Mouse (Mus musculus) T-helper 1 cell (primary cell): ENCODE results near the gene Ebi3.

Experiments
- in situ Hi-C: fragments of 300-600 bp; cut with MboI, MseI; formaldehyde crosslinking; loops from one replicate; pipeline ENCODE4 v1.15.1; 2025; ENCODE audit warnings: high pct_unique_total_duplicates

The Ebi3 gene

DNA sequence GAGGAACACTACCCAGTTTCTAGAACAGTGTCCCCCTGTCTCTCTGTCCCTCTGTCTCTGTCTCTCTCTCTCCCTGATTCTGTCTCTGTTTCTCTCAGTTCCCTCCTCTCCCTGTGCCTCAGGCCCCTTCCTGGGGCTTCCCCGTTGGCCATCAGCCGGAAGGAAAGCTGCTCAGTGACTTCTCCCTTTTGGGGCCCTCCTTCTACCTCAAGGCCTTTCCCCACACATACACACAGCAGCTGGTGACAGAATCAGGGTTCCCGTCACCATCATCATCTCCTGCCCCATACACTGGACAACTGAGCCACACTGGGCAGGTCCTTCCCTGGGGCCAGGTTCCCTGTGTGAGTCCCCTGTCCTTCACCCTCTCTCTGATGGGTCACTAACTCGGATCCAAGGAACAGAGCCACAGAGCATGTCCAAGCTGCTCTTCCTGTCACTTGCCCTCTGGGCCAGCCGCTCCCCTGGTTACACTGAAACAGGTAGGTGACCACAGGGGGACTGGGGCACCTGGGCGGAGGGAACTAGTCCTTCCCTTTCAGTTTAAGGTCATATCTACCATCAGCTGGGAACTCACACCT lies at the start of gene Ebi3:
Gene Ebi3, plus strand, starts transcription at position 194 of the 581 bp plus-strand sequence.
- in situ Hi-C loops = no loop called here

DNA sequence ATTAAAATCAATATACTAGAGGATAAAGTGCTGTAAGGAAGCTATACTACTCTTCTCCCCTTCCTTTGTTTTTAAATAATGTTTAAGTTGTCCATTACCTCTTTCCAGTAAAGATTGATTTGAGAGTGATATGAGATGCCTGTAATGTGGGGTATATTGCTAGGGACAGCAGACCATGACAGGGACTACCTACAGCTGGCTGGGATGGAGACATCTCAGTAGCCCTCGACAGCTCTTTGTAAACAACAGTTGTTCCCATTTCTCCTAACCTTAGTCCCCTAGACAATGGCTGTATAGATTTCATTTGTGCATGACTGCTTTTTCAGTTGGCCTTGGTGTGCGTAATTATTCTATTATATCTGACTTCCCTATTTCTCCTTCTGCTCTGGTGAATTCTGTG lies 49.4 kb upstream of the Ebi3 start:
- in situ Hi-C loops = loop anchor here (25.0 kb wide), 1 partner anchor 1741 kb away; no protein-coding TSS in a partner anchor

DNA sequence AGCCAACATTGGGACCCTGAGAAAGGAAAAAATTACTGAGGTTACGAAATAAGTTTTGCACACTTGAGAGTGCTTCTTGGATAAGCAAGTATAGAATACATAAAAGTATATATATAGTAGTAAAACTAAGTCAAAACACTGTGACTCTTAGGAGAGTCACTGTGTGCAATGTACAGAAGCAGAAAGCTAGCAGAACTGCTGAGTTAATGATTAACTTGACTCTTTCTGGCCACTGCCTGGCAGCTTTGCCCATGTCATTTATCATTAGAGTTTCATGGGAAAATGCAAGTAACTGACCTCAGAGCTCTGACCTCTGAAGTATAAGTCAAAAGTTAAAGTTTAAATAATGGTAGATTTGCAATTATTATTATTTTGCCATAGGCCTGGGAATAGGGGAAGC lies 48.8 kb upstream of the Ebi3 start:
- in situ Hi-C loops = loop anchor here (25.0 kb wide), 1 partner anchor 1741 kb away; no protein-coding TSS in a partner anchor

DNA sequence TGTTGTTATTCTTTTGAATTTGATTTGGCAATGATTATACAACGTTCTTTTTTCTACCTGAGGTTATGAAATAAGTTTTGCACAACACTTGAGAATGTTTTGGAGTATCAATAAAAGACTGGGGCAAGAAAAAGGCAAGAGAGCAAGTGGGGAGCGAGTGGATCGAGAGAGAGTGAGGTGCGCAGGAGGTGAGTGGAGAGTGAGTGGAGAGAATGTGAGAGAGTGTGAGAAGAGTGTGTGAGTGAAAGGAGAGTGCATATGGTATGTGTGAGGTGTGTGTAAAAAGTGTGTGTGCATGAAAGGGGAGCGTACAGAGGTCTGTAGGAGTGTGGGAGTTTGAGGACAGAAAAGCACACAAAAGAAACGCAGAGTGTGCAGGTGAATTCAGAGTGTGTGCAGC lies 48.3 kb upstream of the Ebi3 start:
- in situ Hi-C loops = loop anchor here (25.0 kb wide), 1 partner anchor 1742 kb away; no protein-coding TSS in a partner anchor

DNA sequence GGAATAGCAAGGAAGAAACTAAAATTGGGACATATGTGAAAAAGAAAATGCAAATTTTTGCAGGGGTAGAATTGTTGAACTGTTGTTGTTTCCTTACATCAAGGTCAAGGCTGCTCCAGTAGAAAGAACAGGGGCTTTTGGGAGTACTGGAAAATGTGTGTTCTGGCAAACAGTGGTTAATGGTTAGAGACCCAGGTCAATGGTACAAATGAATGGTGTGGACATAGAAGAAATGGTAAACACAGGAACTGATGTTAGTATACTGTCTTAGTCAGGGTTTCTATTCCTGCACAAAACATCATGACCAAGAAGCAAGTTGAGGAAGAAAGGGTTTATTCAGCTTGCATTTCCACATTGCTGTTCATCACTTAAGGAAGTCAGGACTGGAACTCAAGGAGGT lies 45.8 kb upstream of the Ebi3 start:
- in situ Hi-C loops = loop anchor here (25.0 kb wide), 1 partner anchor 1744 kb away; no protein-coding TSS in a partner anchor

DNA sequence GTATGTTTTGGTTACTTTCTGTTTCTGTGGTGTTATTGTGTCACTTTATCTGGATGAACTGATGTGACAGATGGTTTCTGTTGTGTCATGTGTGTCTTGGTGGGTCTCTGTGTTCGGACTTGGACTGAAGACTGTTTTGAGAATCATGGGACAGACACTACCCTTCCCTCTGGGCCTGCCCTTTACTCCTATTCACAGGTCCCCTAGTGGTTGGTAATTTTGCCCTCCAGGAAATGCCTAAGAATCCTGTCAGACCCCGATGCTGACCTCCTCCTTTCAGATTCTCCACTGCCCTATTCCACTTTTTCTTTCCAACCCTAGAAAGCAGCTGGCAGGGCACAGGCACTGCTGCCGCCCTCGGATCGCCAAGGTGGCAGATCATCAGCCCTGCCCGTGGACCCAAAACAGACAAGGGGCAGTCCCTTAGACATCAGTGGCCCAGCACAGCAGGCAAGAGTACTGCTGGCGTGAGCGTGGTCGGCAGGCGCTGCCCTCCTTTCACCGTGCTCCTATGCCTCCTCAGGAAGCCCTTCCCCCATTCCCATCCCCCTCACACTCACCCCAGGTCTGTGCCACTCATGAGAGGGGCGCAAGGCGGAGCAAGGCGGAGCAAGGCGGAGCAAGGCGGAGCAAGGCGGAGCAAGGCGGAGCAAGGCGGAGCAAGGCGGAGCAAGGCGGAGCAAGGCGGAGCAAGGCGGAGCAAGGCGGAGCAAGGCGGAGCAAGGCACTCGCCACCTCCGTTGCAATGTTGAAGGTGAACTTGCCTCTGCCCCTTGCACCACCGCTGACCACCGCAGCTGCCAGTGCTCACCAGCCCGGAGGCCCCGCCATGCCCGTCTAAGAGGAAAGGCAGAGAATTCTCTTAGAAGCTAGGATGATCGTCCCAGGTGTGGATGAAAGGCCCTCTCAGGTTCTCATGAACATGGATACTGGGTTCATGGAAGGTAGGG lies 20.6 kb upstream of the Ebi3 start:
- in situ Hi-C loops = loop anchor here (5.0 kb wide), 1 partner anchor 40 kb away; the partner anchor contains the start of gene Zfp959

DNA sequence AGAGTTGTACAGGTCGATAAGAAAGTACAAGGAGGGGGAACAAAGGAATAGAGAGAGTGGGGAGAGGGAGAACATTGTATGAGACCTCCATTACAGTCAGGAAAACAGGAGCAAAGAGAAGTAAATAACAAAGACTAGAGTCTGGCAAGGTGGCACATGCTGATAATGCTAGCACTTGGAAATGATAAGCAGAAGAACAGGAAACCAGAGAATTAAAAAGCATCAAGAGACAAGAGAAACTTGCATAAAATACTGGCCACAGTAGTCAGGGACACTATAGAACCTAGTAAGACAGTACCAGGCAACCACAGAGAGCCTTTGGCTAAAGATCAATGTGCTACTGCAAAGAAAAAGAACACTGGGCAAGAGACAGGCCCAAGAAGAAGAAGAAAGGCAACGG lies 19.8 kb upstream of the Ebi3 start:
- in situ Hi-C loops = loop anchor here (5.0 kb wide), 1 partner anchor 40 kb away; the partner anchor contains the start of gene Zfp959

DNA sequence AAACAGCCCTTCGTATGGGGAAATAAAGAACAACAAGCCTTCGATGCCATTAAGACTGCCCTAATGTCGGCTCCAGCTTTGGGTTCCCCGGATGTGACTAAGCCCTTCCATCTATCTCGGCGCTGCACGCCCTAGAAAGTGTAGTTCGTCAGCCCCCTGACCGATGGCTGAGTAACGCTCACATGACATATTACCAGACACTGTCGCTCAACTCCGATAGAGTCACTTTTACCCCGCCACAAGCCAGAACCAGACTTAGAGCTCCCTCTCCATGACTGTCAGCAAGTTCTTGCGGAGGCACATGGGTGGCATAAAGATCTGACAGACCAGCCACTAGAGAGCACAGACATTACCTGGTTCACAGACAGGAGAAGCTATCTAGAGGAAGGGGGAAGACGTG lies 19.2 kb upstream of the Ebi3 start:
- in situ Hi-C loops = loop anchor here (5.0 kb wide), 1 partner anchor 41 kb away; the partner anchor contains the start of gene Zfp959

DNA sequence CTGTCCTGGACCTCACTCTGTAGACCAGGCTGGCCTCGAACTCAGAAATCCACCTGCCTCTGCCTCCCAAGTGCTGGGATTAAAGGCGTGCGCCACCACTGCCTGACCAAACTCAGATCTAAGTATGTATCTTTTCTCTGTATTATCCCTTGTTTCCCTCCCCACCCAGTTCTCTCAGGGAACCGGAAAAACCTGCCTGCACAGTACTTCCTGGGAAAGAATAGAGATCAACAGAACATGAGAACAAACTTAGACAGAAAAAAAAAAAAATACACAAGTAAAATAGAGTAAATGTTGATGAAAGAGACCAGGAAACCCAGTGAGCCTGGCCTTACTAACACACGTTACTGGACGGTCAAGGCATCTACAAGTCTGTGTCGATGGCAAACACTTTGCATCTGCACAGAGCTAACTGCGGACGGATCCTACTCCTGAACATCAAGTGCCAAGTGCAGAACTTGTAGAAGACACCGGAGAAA lies 8.0 kb upstream of the Ebi3 start:
- in situ Hi-C loops = loop anchor here (10.0 kb wide), 1 partner anchor 240 kb away; no protein-coding TSS in a partner anchor

DNA sequence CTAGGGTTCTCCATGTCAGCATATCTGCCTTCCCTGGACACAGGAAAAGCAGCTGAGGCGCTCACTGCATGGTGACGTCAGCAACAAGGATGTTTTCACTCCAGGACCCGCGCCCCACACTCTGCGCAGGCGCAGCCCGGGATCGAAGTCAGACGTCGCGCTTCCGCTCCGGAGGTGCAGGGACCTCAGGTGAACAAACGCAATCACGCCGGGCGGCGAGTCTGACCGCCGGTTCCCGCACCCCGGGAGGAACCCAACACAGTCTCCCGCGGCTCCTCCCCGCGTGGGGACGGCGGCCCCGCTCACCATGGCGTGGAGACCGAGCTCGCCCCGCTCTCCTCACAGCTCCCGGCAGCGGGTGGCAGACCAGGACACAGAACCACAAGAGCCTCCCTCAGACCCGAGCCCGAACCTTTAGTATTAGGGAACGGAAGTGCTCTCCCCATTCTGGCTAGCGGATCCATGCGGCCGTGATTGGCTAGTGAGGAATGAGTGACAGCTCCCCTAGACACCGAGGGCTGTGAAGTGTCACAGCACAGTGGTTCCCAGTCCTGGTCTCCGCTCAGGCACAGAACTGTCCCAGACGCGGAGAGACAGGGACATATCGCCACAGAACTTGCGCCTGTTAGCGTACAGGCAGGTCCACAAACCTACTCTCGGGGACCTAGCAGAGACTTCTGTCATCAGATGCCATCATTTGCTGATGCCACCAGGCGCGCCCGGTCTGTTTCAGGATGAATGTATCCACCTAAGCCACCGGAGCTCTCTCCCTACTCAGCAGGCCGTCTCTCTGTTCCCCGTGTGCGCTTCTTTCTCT lies 7.4 kb upstream of the Ebi3 start:
- in situ Hi-C loops = loop anchor here (10.0 kb wide), 1 partner anchor 240 kb away; no protein-coding TSS in a partner anchor

DNA sequence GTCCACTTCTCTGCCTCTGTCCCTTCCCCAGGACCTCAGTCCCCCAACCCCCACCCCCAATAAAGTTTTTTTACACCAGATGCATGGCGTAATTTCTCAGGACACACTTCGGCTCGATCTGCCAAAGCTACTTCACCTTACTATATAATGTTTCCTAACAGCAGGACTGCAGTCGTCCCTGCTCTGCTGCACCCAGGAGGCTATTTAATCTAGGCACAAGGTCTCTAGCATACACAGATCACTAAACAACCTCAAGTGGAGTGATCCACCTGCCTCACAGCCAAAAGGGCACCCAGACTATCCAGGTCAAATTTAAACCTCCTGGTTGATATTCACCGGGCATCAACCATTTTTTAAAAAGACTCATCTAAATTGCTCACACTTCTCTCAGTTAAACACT lies 6.7 kb upstream of the Ebi3 start:
- in situ Hi-C loops = loop anchor here (10.0 kb wide), 1 partner anchor 241 kb away; no protein-coding TSS in a partner anchor

DNA sequence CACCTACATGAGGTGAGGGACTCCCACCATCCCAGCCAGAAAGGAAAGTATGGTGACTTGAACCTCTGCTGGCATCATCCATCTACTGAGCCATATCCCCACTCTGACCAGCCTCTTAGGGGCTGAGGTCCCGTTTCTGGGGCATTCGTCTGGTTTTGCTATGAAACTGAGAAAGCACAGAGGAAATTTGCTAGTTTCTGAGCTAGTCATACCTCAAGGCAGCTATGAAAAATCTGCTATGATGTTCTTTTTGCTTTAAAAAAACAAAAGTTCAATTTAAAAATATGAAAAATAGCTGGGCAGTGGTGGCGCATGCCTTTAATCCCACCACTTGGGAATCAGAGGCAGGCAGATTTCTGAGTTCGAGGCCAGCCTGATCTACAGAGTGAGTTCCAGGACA lies 3.8 kb upstream of the Ebi3 start:
- in situ Hi-C loops = loop anchor here (10.0 kb wide), 1 partner anchor 244 kb away; no protein-coding TSS in a partner anchor

DNA sequence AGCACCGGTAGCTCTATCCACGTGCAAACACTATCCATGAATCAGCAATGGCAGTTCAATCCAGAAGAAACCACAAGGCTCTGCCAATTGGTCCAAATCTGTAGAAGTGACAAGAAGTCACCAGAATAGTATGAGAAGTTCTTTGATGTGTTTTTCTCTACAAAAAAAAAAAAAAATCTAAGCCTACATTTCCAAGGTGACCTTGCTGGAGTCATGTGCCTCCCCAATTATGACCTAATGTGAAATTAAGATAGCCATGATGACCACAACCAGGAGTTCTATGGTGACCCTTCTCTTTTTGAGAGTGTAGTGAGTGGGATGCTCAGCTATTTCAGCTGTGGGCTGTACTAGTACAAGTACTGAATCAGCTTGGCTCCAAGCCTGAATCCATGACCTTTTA lies 3.0 kb upstream of the Ebi3 start, which contains the start of gene Zfp119b:
Gene Zfp119b, minus strand, starts transcription at position 101 of the 400 bp plus-strand sequence.
- in situ Hi-C loops = loop anchor here (10.0 kb wide), 1 partner anchor 245 kb away; no protein-coding TSS in a partner anchor

DNA sequence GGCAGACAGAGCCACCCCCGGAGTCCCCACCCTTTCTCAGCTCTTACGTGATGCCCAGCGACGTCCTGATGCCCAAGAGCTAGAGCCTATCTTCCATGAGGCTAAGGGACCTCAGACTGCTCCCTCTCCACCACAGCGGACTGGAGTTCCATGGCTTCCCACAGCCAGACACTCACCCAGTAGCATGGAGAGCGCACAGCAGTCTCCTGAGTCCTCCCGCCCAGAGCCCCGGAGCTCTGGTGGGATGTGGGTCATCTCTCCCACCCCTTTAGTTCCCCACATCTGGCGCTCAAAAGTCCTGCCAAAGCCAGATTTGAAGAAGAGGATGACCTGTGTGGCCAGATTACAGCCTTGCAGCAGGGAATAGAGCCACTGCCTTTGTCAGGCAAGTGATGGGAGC lies 1.8 kb upstream of the Ebi3 start:
- in situ Hi-C loops = no loop called here

DNA sequence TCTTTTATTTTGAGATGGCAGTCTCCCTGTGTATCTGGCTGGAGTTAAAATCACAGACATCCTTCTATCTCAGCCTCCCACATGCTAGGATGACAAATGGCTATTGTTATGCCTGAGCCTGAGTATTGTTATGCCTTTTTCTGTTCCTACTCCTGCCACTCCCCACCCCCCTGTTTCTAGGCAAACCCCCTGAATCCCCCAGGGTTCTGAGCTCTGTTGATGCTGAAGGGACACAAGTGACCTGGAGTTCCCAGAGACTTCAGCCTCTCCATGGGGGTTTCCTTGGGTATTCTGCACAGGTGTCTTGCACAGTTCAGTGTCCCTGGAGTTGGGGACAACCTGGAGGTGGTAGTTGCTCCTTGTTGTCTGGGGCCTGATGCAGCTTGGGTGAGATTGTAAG lies 399 bp upstream of the Ebi3 start:
- in situ Hi-C loops = no loop called here

DNA sequence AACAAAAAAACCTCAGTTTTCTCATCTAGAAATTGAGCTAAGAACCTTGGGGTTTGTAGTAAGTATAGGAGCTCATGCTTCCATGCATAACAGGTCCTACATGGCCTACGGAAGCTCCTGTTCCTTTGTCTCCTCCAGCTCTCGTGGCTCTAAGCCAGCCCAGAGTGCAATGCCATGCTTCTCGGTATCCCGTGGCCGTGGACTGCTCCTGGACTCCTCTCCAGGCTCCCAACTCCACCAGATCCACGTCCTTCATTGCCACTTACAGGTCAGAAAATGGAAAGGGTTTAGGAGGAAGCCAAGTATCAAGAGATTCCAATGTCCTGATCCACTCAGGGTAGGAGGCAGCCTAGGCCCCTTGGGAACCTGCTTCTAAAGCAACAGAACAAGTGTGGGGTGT lies 1.3 kb downstream of the Ebi3 start:
- in situ Hi-C loops = no loop called here

DNA sequence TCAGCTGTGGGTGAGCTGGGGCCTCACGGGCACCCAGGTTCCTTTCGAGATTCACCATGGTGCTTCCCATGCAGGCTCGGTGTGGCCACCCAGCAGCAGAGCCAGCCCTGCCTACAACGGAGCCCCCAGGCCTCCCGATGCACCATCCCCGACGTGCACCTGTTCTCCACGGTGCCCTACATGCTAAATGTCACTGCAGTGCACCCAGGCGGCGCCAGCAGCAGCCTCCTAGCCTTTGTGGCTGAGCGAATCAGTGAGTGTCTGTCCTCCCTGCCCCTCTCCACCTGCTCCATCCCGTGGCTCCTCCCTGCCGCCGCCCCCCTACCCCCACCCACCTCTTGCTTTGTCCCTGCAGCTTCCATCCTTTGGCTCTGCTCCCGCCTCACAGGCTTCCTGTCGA lies 1.8 kb downstream of the Ebi3 start:
- in situ Hi-C loops = no loop called here

DNA sequence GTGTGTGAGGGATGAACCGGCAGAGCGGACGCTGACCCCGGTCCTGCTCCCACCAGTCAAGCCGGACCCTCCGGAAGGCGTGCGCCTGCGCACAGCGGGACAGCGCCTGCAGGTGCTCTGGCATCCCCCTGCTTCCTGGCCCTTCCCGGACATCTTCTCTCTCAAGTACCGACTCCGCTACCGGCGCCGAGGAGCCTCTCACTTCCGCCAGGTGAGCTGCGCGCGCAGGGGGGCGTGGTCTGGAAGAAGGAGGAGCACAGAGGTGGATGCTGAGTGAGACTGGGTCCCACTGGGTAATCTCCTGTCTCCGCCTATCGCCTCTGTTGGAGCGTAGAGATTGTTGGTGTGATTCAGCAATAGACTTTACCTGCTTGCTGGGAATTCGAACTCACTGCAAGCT lies 3.7 kb downstream of the Ebi3 start:
- in situ Hi-C loops = no loop called here

DNA sequence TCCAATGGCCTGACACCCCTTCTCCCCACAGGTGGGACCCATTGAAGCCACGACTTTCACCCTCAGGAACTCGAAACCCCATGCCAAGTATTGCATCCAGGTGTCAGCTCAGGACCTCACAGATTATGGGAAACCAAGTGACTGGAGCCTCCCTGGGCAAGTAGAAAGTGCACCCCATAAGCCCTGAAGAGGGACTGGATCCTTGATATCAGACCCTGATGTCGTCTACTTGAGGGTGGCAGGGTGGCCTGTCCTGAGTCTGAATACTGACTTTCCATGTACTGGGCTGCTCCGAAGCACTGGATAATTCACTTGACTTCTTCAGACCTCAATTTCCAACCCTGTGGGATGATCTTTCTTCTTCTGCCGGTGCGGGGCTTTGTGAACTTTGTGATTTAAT lies 4.2 kb downstream of the Ebi3 start:
- in situ Hi-C loops = no loop called here

DNA sequence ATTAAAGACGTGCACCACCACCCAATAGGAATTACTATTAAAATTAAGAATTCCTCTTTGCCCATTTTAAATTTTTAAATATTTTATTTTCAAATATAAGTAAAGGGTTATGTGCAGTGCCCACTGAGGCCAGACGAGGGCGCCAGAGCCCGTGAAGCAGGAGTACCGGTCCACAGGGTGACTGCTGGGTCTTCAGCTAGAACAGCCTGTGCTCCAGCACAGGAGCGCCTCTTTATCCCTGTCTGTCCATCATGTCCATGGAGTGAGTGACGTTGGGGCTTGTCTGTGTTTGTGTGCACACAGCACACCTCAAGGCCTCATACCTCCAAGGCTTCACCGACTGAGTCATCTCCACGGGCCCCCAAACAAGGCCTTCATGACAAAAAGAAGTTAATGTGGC lies 4.7 kb downstream of the Ebi3 start:
- in situ Hi-C loops = no loop called here
